Mouse (Mus musculus) thymus, adult 2 months (tissue): Measurements from ENCODE around the gene Pwwp2b.

ENCODE experiments used
- CTCF ChIP-seq: fragments of 200-500 bp; IDR thresholded peaks from 2 replicates; pipeline ENCODE4 v1.5.1; 2012; ENCODE audit warnings: mild to moderate bottlenecking, control low read depth, low read length, moderate library complexity, borderline replicate concordance; ENCODE audit not compliant: control insufficient read depth, poor library complexity, insufficient read depth; ENCODE audit errors: extremely low read depth
- POLR2A ChIP-seq: fragments of 200-500 bp; IDR thresholded peaks from 2 replicates; pipeline ENCODE4 v1.6.1; 2012; ENCODE audit warnings: mild to moderate bottlenecking, low read length, control low read depth, moderate library complexity; ENCODE audit not compliant: control insufficient read depth, poor library complexity, insufficient read depth; ENCODE audit errors: extremely low read depth

- no peak for TF ChIP-seq POLR2A
- TF ChIP-seq CTCF = no peak
Observed at GRCm38 (mm10) chr7:139228447-139229171, 19.7 kb upstream of the Pwwp2b start.
